Mouse (Mus musculus): ENCODE measurements at regions not wholly inside any gene's neighbourhood (a gene's known extent, or its start where the extent isn't known, plus 50 kb on each side); places are given as distances from the start of the nearest gene placed in this dataset.
A peak's percentile ranks its signal among the peaks of the same experiment; 100 is the strongest.

GRCm38 (mm10) chr10:99430175-99430574 lies 167.1 kb downstream of the Dusp6 start:
- Histone ChIP-seq H3K79me2 (ENCODE audit: control insufficient read depth, insufficient read depth, low read length, poor library complexity) (no peaks in the 10 kb centered on the region), H3K9me3 (replicated peaks; ENCODE audit: insufficient read depth, low read length) (no peaks in the 10 kb centered on the region), H3K27me3 (ENCODE audit: control insufficient read depth in 1 of 2, insufficient read depth in 2 of 2, low read length in 2 of 2) (no peaks in the 10 kb centered on the region), H3K4me3 (ENCODE audit: control insufficient read depth in 1 of 2, insufficient read depth in 1 of 2, low read depth in 2 of 2, low read length in 2 of 2) (no peak overlapping the region), H3K36me3 (ENCODE audit: control insufficient read depth in 1 of 2, insufficient read depth in 2 of 2, low read length in 2 of 2) (no peaks in the 10 kb centered on the region), H3K4me1 (ENCODE audit: control insufficient read depth in 1 of 2, insufficient read depth in 2 of 2, low read length in 2 of 2) (peaks cover 0 to 2% of the 10 kb centered on the region in 2 experiments; a peak in 2 of 4 replicates), H3K27ac (ENCODE audit: control insufficient read depth, low read depth, low read length) (no peak overlapping the region), H3K9ac (ENCODE audit: control insufficient read depth, low read depth, low read length, poor library complexity, severe bottlenecking) (no peak overlapping the region)
- TF ChIP-seq CTCF (IDR thresholded peaks at IDR 0.05 in 2 of 3, conservative IDR thresholded peaks at IDR 0.05 in 1 of 3; ENCODE audit: control insufficient read depth in 1 of 3, insufficient read depth in 1 of 3, low read depth in 2 of 3, low read length in 3 of 3, poor library complexity in 1 of 3, severe bottlenecking in 1 of 3) (no peak), SMC3 (IDR thresholded peaks at IDR 0.05; ENCODE audit: low read depth, low read length) (no peak), MAZ (IDR thresholded peaks at IDR 0.05; ENCODE audit: low read depth, low read length) (no peak), TBP (IDR thresholded peaks at IDR 0.05; ENCODE audit: low read depth, low read length) (no peak), ELF1 (IDR thresholded peaks at IDR 0.05; ENCODE audit: low read depth, low read length) (no peak), MAFK (IDR thresholded peaks at IDR 0.05; ENCODE audit: borderline replicate concordance, low read depth, low read length) (no peak), MEF2A (IDR thresholded peaks at IDR 0.05; ENCODE audit: extremely low read depth, insufficient replicate concordance, low read depth, low read length, poor library complexity, severe bottlenecking) (no peak), GABPA (IDR thresholded peaks at IDR 0.05; ENCODE audit: low read depth, low read length) (no peak), POLR2AphosphoS2 (IDR thresholded peaks at IDR 0.05; ENCODE audit: low read length) (no peak), POLR2AphosphoS5 (IDR thresholded peaks at IDR 0.05; ENCODE audit: borderline replicate concordance, low read depth, low read length) (no peak), BHLHE40 (IDR thresholded peaks at IDR 0.05; ENCODE audit: borderline replicate concordance, low read depth, low read length) (no peak), E2F4 (IDR thresholded peaks at IDR 0.05; ENCODE audit: borderline replicate concordance, low read depth, low read length) (no peak), CHD2 (IDR thresholded peaks at IDR 0.05; ENCODE audit: low read length) (no peak), CHD1 (IDR thresholded peaks at IDR 0.05; ENCODE audit: low read depth, low read length) (no peak), ZMIZ1 (IDR thresholded peaks at IDR 0.05; ENCODE audit: low read depth, low read length) (no peak)
- no peak for DNase-seq (ENCODE audit: low read depth, low spot score)

GRCm38 (mm10) chr10:99430669-99431561 lies 167.9 kb downstream of the Dusp6 start:
- peaks cover 0 to 2% of the 10 kb centered on the region in 2 experiments; a peak in 2 of 4 replicates for H3K4me1 ChIP-seq (ENCODE audit: control insufficient read depth in 1 of 2, insufficient read depth in 2 of 2, low read length in 2 of 2)
- no peaks in the 10 kb centered on the region for H3K79me2 ChIP-seq (ENCODE audit: control insufficient read depth, insufficient read depth, low read length, poor library complexity)
- H3K36me3 ChIP-seq (ENCODE audit: control insufficient read depth in 1 of 2, insufficient read depth in 2 of 2, low read length in 2 of 2), result no peaks in the 10 kb centered on the region
- H3K9me3 ChIP-seq (replicated peaks; ENCODE audit: insufficient read depth, low read length), result no peaks in the 10 kb centered on the region
- H3K27ac ChIP-seq (ENCODE audit: control insufficient read depth, low read depth, low read length), result no peak overlapping the region
- H3K27me3 ChIP-seq (ENCODE audit: control insufficient read depth in 1 of 2, insufficient read depth in 2 of 2, low read length in 2 of 2), result no peaks in the 10 kb centered on the region
- peak overlapping the region in 1 of 2 experiments; percentile 64; a peak in 2 of 4 replicates for H3K4me3 ChIP-seq (ENCODE audit: control insufficient read depth in 1 of 2, insufficient read depth in 1 of 2, low read depth in 2 of 2, low read length in 2 of 2)
- DNase-seq (ENCODE audit: low read depth, low spot score), result peak; percentile 75
- H3K9ac ChIP-seq (ENCODE audit: control insufficient read depth, low read depth, low read length, poor library complexity, severe bottlenecking), result no peak overlapping the region; the same call in 1 of the 2 replicates
- no peak for TF ChIP-seq POLR2AphosphoS2 (IDR thresholded peaks at IDR 0.05; ENCODE audit: low read length)
- TF ChIP-seq SMC3 (IDR thresholded peaks at IDR 0.05; ENCODE audit: low read depth, low read length), result 0 out of 2 replicates have a peak, but pooled peaks have one; percentile 9
- TF ChIP-seq TCF12 (IDR thresholded peaks at IDR 0.05; ENCODE audit: low read depth, low read length), result peak; percentile 23; the same call in 1 of the 2 replicates
- TF ChIP-seq USF2 (IDR thresholded peaks at IDR 0.05; ENCODE audit: borderline replicate concordance in 1 of 2, insufficient read depth in 1 of 2, low read depth in 1 of 2, low read length in 2 of 2), result no peak
- no peak for TF ChIP-seq ZKSCAN1 (IDR thresholded peaks at IDR 0.05; ENCODE audit: low read depth, low read length)
- 0 out of 2 replicates have a peak, but pooled peaks have one; percentile 23 for TF ChIP-seq SIN3A (IDR thresholded peaks at IDR 0.05; ENCODE audit: low read length)
- no peak for TF ChIP-seq MEF2A (IDR thresholded peaks at IDR 0.05; ENCODE audit: extremely low read depth, insufficient replicate concordance, low read depth, low read length, poor library complexity, severe bottlenecking)
- TF ChIP-seq NRF1 (IDR thresholded peaks at IDR 0.05; ENCODE audit: insufficient read depth, low read depth, low read length, poor library complexity, severe bottlenecking), result no peak
- no peak for TF ChIP-seq KAT2A (conservative IDR thresholded peaks at IDR 0.05; ENCODE audit: low read depth, low read length)
- TF ChIP-seq TAL1 (IDR thresholded peaks at IDR 0.05; ENCODE audit: low read length), result no peak
- no peak for TF ChIP-seq USF1 (IDR thresholded peaks at IDR 0.05; ENCODE audit: low read depth, low read length)
- no peak for TF ChIP-seq JUND (IDR thresholded peaks at IDR 0.05; ENCODE audit: low read depth, low read length)
- peak; percentile 30; the same call in 1 of the 2 replicates for TF ChIP-seq MXI1 (IDR thresholded peaks at IDR 0.05; ENCODE audit: low read depth, low read length)
- TF ChIP-seq POLR2A (IDR thresholded peaks at IDR 0.05; ENCODE audit: control insufficient read depth in 1 of 2, insufficient read depth in 1 of 2, low read depth in 1 of 2, low read length in 2 of 2, poor library complexity in 1 of 2), result no peak
- 0 out of 2 replicates have a peak, but pooled peaks have one; percentile 18 for TF ChIP-seq RCOR1 (IDR thresholded peaks at IDR 0.05; ENCODE audit: low read depth, low read length)
- TF ChIP-seq E2F4 (IDR thresholded peaks at IDR 0.05; ENCODE audit: borderline replicate concordance, low read depth, low read length), result no peak
- no peak for TF ChIP-seq CHD2 (IDR thresholded peaks at IDR 0.05; ENCODE audit: low read length)
- 0 out of 2 replicates have a peak, but pooled peaks have one; percentile 32 for TF ChIP-seq MAZ (IDR thresholded peaks at IDR 0.05; ENCODE audit: low read depth, low read length)
- no peak for TF ChIP-seq CTCF (IDR thresholded peaks at IDR 0.05 in 2 of 3, conservative IDR thresholded peaks at IDR 0.05 in 1 of 3; ENCODE audit: control insufficient read depth in 1 of 3, insufficient read depth in 1 of 3, low read depth in 2 of 3, low read length in 3 of 3, poor library complexity in 1 of 3, severe bottlenecking in 1 of 3)

All from MEL (cell line).